Mouse (Mus musculus) kidney, adult 8-10 months (tissue): ENCODE results near the gene Stxbp4.

Experiments
- DNase-seq, 2 experiments: peaks; one replicate each; pipeline ENCODE4 v3.0.0; 2022

Stxbp4 gene

GRCm38 (mm10) chr11:90451506-90451905 is 186.4 kb downstream of the Stxbp4 start:
- no peak for DNase-seq

GRCm38 (mm10) chr11:90442462-90442861 is 195.4 kb downstream of the Stxbp4 start:
- no peak for DNase-seq

- no peak for DNase-seq
Measured at GRCm38 (mm10) chr11:90440851-90441250, 197.0 kb downstream of the Stxbp4 start.

- no peak for DNase-seq
Measured at GRCm38 (mm10) chr11:90438768-90439167, 199.1 kb downstream of the Stxbp4 start.
